Mouse (Mus musculus) spleen, adult 2 months (tissue): ENCODE data around the gene Tacc3. TPM values are rescaled to one million over a fixed set of nuclear protein-coding genes. Genes with fewer than 3 reads are reported as not detected.

ENCODE experiments used
- DNase-seq, 2 experiments: peaks; one replicate each; pipeline versions ENCODE4 v3.0.0 to v3.0.0-alpha.2; 2012 to 2021; ENCODE audit warnings: low spot score in 2 of 2, low read depth in 1 of 2
- H3K27ac ChIP-seq: fragments of 200-500 bp; 2 replicates; pipeline ENCODE4 v1.5.1; 2012; ENCODE audit warnings: low read length, inconsistent platforms; ENCODE audit not compliant: insufficient read depth
- H3K27me3 ChIP-seq: fragments of 200-500 bp; 2 replicates; pipeline ENCODE4 v1.6.1; 2012; ENCODE audit warnings: mild to moderate bottlenecking, moderate library complexity, low read length, inconsistent platforms; ENCODE audit not compliant: control insufficient read depth, insufficient read depth
- H3K36me3 ChIP-seq: fragments of 200-500 bp; 2 replicates; pipeline ENCODE4 v1.6.1; 2012; ENCODE audit warnings: mild to moderate bottlenecking, low read length, inconsistent platforms; ENCODE audit not compliant: control insufficient read depth, insufficient read depth
- H3K4me1 ChIP-seq: fragments of 200-500 bp; 2 replicates; pipeline ENCODE4 v1.6.1; 2011; ENCODE audit warnings: inconsistent platforms; ENCODE audit not compliant: control insufficient read depth, insufficient read depth, insufficient read length
- H3K4me3 ChIP-seq: fragments of 200-500 bp; 2 replicates; pipeline ENCODE4 v1.5.1; 2011; ENCODE audit warnings: mild to moderate bottlenecking, inconsistent platforms; ENCODE audit not compliant: insufficient read depth, insufficient read length; ENCODE audit errors: extremely low read depth
- CTCF ChIP-seq: fragments of 200-500 bp; IDR thresholded peaks from 2 replicates; pipeline ENCODE4 v1.5.1; 2011; ENCODE audit warnings: mild to moderate bottlenecking, inconsistent platforms; ENCODE audit not compliant: insufficient read depth, insufficient read length, insufficient replicate concordance; ENCODE audit errors: extremely low read depth
- POLR2A ChIP-seq: fragments of 200-500 bp; IDR thresholded peaks from 2 replicates; pipeline ENCODE4 v1.6.1; 2011; ENCODE audit warnings: low read depth, low read length, inconsistent platforms
- WGBS: fragments of 180-500 bp; shearing (Covaris S2); methylation state at CpG from one replicate; pipeline ENCODE4 v1.1.7; 2018; 5-methylcytosine and 5-hydroxymethylcytosine counted together
- polyA plus RNA-seq: library from polyadenylated mRNA; depleted of rRNA; stranded (reverse); fragments of >200 nt; gene quantifications from 2 replicates; pipeline ENCODE4 v1.2.3, GENCODE M21; 2012; rRNA removed

Gene Tacc3
- polyA plus RNA-seq = 9.2 and 11.5 TPM in 2 replicates

- Histone ChIP-seq H3K4me3 (peak within 1 kb of the TSS; percentile 87), H3K27ac (peak within 1 kb of the TSS; percentile 98), H3K36me3 (peaks cover 1% of the 10 kb centered on the region; the same call in 1 of the 2 replicates), H3K4me1 (peaks cover 17% of the 10 kb centered on the region; the same call in 1 of the 2 replicates), H3K27me3 (no peaks in the 10 kb centered on the region)
- DNase-seq = peak; percentile 97 to 98
- TF ChIP-seq POLR2A = peak; percentile 32
- TF ChIP-seq CTCF = no peak
- WGBS = under 1% methylated on average over 60 of the region's 60 CpGs
These were observed at the start of gene Tacc3, which contains the start of gene Tmem129 for GRCm38 (mm10) chr5:33657787-33658663. Gene Tacc3, plus strand, starts transcription at chr5:33658128. Gene Tmem129, minus strand, starts transcription at chr5:33658416.

- Histone ChIP-seq H3K27ac (no peak overlapping the region), H3K27me3 (no peaks in the 10 kb centered on the region), H3K36me3 (peaks cover 31% of the 10 kb centered on the region), H3K4me3 (no peak overlapping the region), H3K4me1 (no peaks in the 10 kb centered on the region)
- WGBS = 100% methylated on average over 1 of the region's 1 CpGs
- no peak for TF ChIP-seq CTCF
- TF ChIP-seq POLR2A = no peak
- no peak for DNase-seq
These were observed 48.7 kb upstream of the Tacc3 start for GRCm38 (mm10) chr5:33609226-33609625.

- 94% methylated on average over 1 of the region's 1 CpGs for WGBS
- TF ChIP-seq CTCF (no peak), POLR2A (no peak)
- H3K36me3 ChIP-seq = peaks cover 33% of the 10 kb centered on the region
These were observed 46.1 kb upstream of the Tacc3 start for GRCm38 (mm10) chr5:33611795-33612194.

GRCm38 (mm10) chr5:33614391-33614790, 43.5 kb upstream of the Tacc3 start:
- Histone ChIP-seq H3K4me1 (no peaks in the 10 kb centered on the region), H3K4me3 (no peak overlapping the region), H3K27ac (no peak overlapping the region), H3K36me3 (peaks cover 19% of the 10 kb centered on the region), H3K27me3 (no peaks in the 10 kb centered on the region)
- 88% methylated on average over 6 of the region's 6 CpGs for WGBS
- TF ChIP-seq CTCF (no peak), POLR2A (no peak)
- DNase-seq = no peak

More at GRCm38 (mm10) chr5:33611795-33612194, 46.1 kb upstream of the Tacc3 start:
- H3K4me3 ChIP-seq = no peak overlapping the region
- DNase-seq = no peak
- no peaks in the 10 kb centered on the region for H3K27me3 ChIP-seq
- H3K27ac ChIP-seq = no peak overlapping the region
- H3K4me1 ChIP-seq = no peaks in the 10 kb centered on the region

GRCm38 (mm10) chr5:33622671-33623070, 35.3 kb upstream of the Tacc3 start:
- TF ChIP-seq CTCF (no peak), POLR2A (no peak)
- no peak for DNase-seq
- Histone ChIP-seq H3K36me3 (no peaks in the 10 kb centered on the region), H3K4me3 (no peak overlapping the region), H3K4me1 (peaks cover under 1% of the 10 kb centered on the region; the same call in 1 of the 2 replicates), H3K27ac (no peak overlapping the region), H3K27me3 (no peaks in the 10 kb centered on the region)
- 91% methylated on average over 2 of the region's 2 CpGs for whole genome bisulfite sequencing

GRCm38 (mm10) chr5:33623766-33624165, 34.2 kb upstream of the Tacc3 start:
- TF ChIP-seq CTCF = no peak
- no peak for TF ChIP-seq POLR2A
- WGBS = 93% methylated on average over 3 of the region's 3 CpGs
- no peak overlapping the region for H3K27ac ChIP-seq
- H3K4me3 ChIP-seq = no peak overlapping the region
- H3K27me3 ChIP-seq = no peaks in the 10 kb centered on the region
- peaks cover 7% of the 10 kb centered on the region for H3K4me1 ChIP-seq
- no peaks in the 10 kb centered on the region for H3K36me3 ChIP-seq
- DNase-seq = no peak

GRCm38 (mm10) chr5:33627968-33628367, 30.0 kb upstream of the Tacc3 start:
- H3K27ac ChIP-seq = no peak overlapping the region
- DNase-seq = no peak
- no peaks in the 10 kb centered on the region for H3K27me3 ChIP-seq
- 25% methylated on average over 4 of the region's 4 CpGs for WGBS
- H3K36me3 ChIP-seq = no peaks in the 10 kb centered on the region
- peaks cover 7% of the 10 kb centered on the region for H3K4me1 ChIP-seq
- peak overlapping the region; percentile 12; the same call in 1 of the 2 replicates for H3K4me3 ChIP-seq
- TF ChIP-seq POLR2A (no peak), CTCF (no peak)
